Comparison of ENCODE assay signal across 11 mouse cellular contexts in genomic region chr11:3334711-3335316, GRCm38 (mm10). TPM values are rescaled to one million over a fixed set of nuclear protein-coding genes. Genes with fewer than 3 reads are reported as not detected.
DNase-seq lines count a peak whose midpoint lies in the region; ATAC-seq and TF ChIP-seq lines count a peak whose summit lies in the region.
"Had no signal": no experiment of that assay in that cellular context is flagged by ENCODE, and none has a peak within 500 bp of the region (broad histone marks: within the 10 kb centered on the region; RNA-seq: fewer than 3 reads in every experiment).

No protein-coding gene starts in this region.

- no peak overlapping the region for H3K9ac ChIP-seq in stomach, embryonic 15.5 days
- H3K9ac ChIP-seq in hindbrain, embryonic 14.5 days: no peak overlapping the region
- H3K9ac ChIP-seq: hindbrain, embryonic 12.5 days; limb, embryonic 13.5 days had no signal

- no peak for ATAC-seq in CD4-positive, CD25-positive, alpha-beta regulatory T cell, adult 4 months
- no peak for ATAC-seq in stomach, embryonic 15.5 days (ENCODE audit: insufficient read depth, low FRiP score, low read depth)
- ATAC-seq in hindbrain, embryonic 14.5 days (ENCODE audit: low FRiP score): no peak

- no peak overlapping the region for H3K4me3 ChIP-seq in layer of hippocampus, adult 2 months
- H3K4me3 ChIP-seq in stomach, embryonic 15.5 days (replicated peaks): no peak overlapping the region
- no peak overlapping the region for H3K4me3 ChIP-seq in hindbrain, embryonic 14.5 days (replicated peaks; ENCODE audit: low read length)
- H3K4me3 ChIP-seq: hindbrain, embryonic 12.5 days; limb, embryonic 13.5 days had no signal

- no peaks in the 10 kb centered on the region for H3K9me3 ChIP-seq in stomach, embryonic 15.5 days
- no peaks in the 10 kb centered on the region for H3K9me3 ChIP-seq in hindbrain, embryonic 14.5 days (ENCODE audit: control insufficient read depth, low read length)
- H3K9me3 ChIP-seq: hindbrain, embryonic 12.5 days; limb, embryonic 13.5 days had no signal

- peaks cover 38% of the 10 kb centered on the region for H3K4me1 ChIP-seq in stomach, embryonic 15.5 days
- peaks cover 28% of the 10 kb centered on the region for H3K4me1 ChIP-seq in hindbrain, embryonic 14.5 days (replicated peaks; ENCODE audit: control insufficient read depth, insufficient read depth, low read length)

- TF ChIP-seq CTCF in layer of hippocampus, adult 2 months (conservative IDR thresholded peaks at IDR 0.05): no peak

- H3K27me3 ChIP-seq in stomach, embryonic 15.5 days (replicated peaks): no peaks in the 10 kb centered on the region; the same call in 1 of the 2 replicates
- no peaks in the 10 kb centered on the region for H3K27me3 ChIP-seq in hindbrain, embryonic 14.5 days (ENCODE audit: control insufficient read depth, insufficient read depth, low read length)
- H3K27me3 ChIP-seq: limb, embryonic 13.5 days had no signal

- peak; percentile 68 for DNase-seq in CD4-positive, CD25-positive, alpha-beta regulatory T cell, adult 2 months (ENCODE audit: low read depth, low spot score)
- no peak for DNase-seq in layer of hippocampus, adult 2 months (ENCODE audit: low spot score in 2 of 2)
- DNase-seq in layer of hippocampus, postnatal 14 days (ENCODE audit: low spot score in 2 of 2): no peak
- DNase-seq in T-cell, adult 2 months (ENCODE audit: low spot score): peak; percentile 75
- no peak for DNase-seq in hindbrain, embryonic 14.5 days (ENCODE audit: low spot score)
- DNase-seq in frontal cortex, postnatal 14 days (ENCODE audit: low spot score in 2 of 2): no peak
- DNase-seq: midbrain, embryonic 14.5 days had no signal

- no peaks in the 10 kb centered on the region for H3K36me3 ChIP-seq in stomach, embryonic 15.5 days
- H3K36me3 ChIP-seq in hindbrain, embryonic 14.5 days (replicated peaks; ENCODE audit: control insufficient read depth, insufficient read depth): peaks cover 10% of the 10 kb centered on the region; the same call in 1 of the 2 replicates
- H3K36me3 ChIP-seq: hindbrain, embryonic 12.5 days had no signal

- H3K27ac ChIP-seq in layer of hippocampus, adult 2 months: peak overlapping the region; percentile 79
- H3K27ac ChIP-seq in stomach, embryonic 15.5 days: peak overlapping the region; percentile 35; the same call in 1 of the 2 replicates
- H3K27ac ChIP-seq in hindbrain, embryonic 14.5 days: no peak overlapping the region
- H3K27ac ChIP-seq: hindbrain, embryonic 12.5 days; limb, embryonic 13.5 days had no signal

- H3K4me2 ChIP-seq in stomach, embryonic 15.5 days: no peak overlapping the region
- H3K4me2 ChIP-seq in hindbrain, embryonic 14.5 days (replicated peaks): no peak overlapping the region
- H3K4me2 ChIP-seq: hindbrain, embryonic 12.5 days; limb, embryonic 13.5 days had no signal

- 26% methylated on average over 9 of the region's 9 CpGs for WGBS in stomach, embryonic 15.5 days
- WGBS in hindbrain, embryonic 14.5 days: 40% methylated on average over 9 of the region's 9 CpGs

RNA-seq across cellular contexts. Expression of gene Pik3ip1, which starts 4.6 kb away (rescaled TPM):
- 10 to 100 TPM; 54.8 to 78.5 TPM for polyA plus RNA-seq in CD4-positive, CD25-positive, alpha-beta regulatory T cell, adult 4 months (2017; shearing (Covaris generic))
- 10 to 100 TPM; 35.9 to 41.5 TPM for total RNA-seq in layer of hippocampus, adult 2 months (2021)
- 10 to 100 TPM; 29.5 to 35.1 TPM for total RNA-seq in layer of hippocampus, postnatal 14 days (2021)
- 10.6 and 12.1 TPM in 2 replicates for polyA plus RNA-seq in stomach, embryonic 15.5 days (2015; fragmentation: Nextera tagmentation; extraction: Ambion mirVana)
- 20.9 and 21.3 TPM in 2 replicates for polyA plus RNA-seq in hindbrain, embryonic 14.5 days (2014; fragmentation: Nextera tagmentation; extraction: Ambion mirVana)

RNA-seq across cellular contexts. Expression of gene Patz1, which starts 46.1 kb away (rescaled TPM):
- 10 to 100 TPM; 14.2 to 17.7 TPM for polyA plus RNA-seq in CD4-positive, CD25-positive, alpha-beta regulatory T cell, adult 4 months (2017; shearing (Covaris generic))
- 10 to 100 TPM; 55.5 to 56.6 TPM for total RNA-seq in layer of hippocampus, adult 2 months (2021)
- total RNA-seq in layer of hippocampus, postnatal 14 days (2021): 10 to 100 TPM; 50.3 to 50.4 TPM
- polyA plus RNA-seq in stomach, embryonic 15.5 days (2015; fragmentation: Nextera tagmentation; extraction: Ambion mirVana): 39.9 and 42.0 TPM in 2 replicates
- polyA plus RNA-seq in hindbrain, embryonic 14.5 days (2014; fragmentation: Nextera tagmentation; extraction: Ambion mirVana): 47.6 and 50.4 TPM in 2 replicates

Comparison
In these comparisons a context has a peak if more than half of its experiments do, and no peak if none do; other contexts are left out.
1. DNase-seq: peak in CD4-positive, CD25-positive, alpha-beta regulatory T cell, adult 2 months (single experiment) and T-cell, adult 2 months (single experiment); none in layer of hippocampus, adult 2 months (0 of 2), layer of hippocampus, postnatal 14 days (0 of 2), hindbrain, embryonic 14.5 days (single experiment) and frontal cortex, postnatal 14 days (0 of 2).